Mouse (Mus musculus): ENCODE measurements around the gene Med9. TPM values are rescaled to one million over a fixed set of nuclear protein-coding genes. Genes with fewer than 3 reads are reported as not detected.

Gene Med9
- polyA plus RNA-seq, 1 experiment from 2014 or later, result 38.9 TPM

GRCm38 (mm10) chr11:59908446-59908845 is 39.6 kb upstream of the Med9 start:
- WGBS, result 40% methylated on average over 3 of the region's 3 CpGs
- Histone ChIP-seq H3K36me3 (ENCODE audit: insufficient read depth, low read length) (no peaks in the 10 kb centered on the region), H3K9ac (ENCODE audit: low read depth, low read length) (no peak overlapping the region), H3K27ac (peak overlapping the region; percentile 27), H3K4me1 (replicated peaks; ENCODE audit: insufficient read depth, low read length) (peaks cover 9% of the 10 kb centered on the region; the same call in 1 of the 2 replicates), H3K4me2 (ENCODE audit: low read length) (no peak overlapping the region), H3K4me3 (replicated peaks; ENCODE audit: low read depth, low read length) (no peak overlapping the region), H3K9me3 (replicated peaks; ENCODE audit: low read length) (no peaks in the 10 kb centered on the region), H3K27me3 (ENCODE audit: insufficient read depth, low read length) (no peaks in the 10 kb centered on the region)
- ATAC-seq (replicated peaks; ENCODE audit: low FRiP score, low read depth), result no peak
- TF ChIP-seq CTCF (IDR thresholded peaks at IDR 0.05; ENCODE audit: low read depth), result no peak
- no peak for DNase-seq (ENCODE audit: low spot score)

GRCm38 (mm10) chr11:59910586-59910985 is 37.4 kb upstream of the Med9 start:
- Histone ChIP-seq H3K27ac (no peak overlapping the region), H3K27me3 (ENCODE audit: insufficient read depth, low read length) (no peaks in the 10 kb centered on the region), H3K36me3 (ENCODE audit: insufficient read depth, low read length) (no peaks in the 10 kb centered on the region), H3K4me1 (replicated peaks; ENCODE audit: insufficient read depth, low read length) (peaks cover 9% of the 10 kb centered on the region; the same call in 1 of the 2 replicates), H3K9ac (ENCODE audit: low read depth, low read length) (no peak overlapping the region), H3K9me3 (replicated peaks; ENCODE audit: low read length) (no peaks in the 10 kb centered on the region), H3K4me3 (replicated peaks; ENCODE audit: low read depth, low read length) (no peak overlapping the region), H3K4me2 (ENCODE audit: low read length) (no peak overlapping the region)
- ATAC-seq (replicated peaks; ENCODE audit: low FRiP score, low read depth) (0 out of 2 replicates have a peak, but pooled peaks have one; percentile 33), DNase-seq (ENCODE audit: low spot score) (no peak)
- TF ChIP-seq CTCF (IDR thresholded peaks at IDR 0.05; ENCODE audit: low read depth), result no peak

- H3K9ac ChIP-seq (ENCODE audit: low read depth, low read length), result no peak overlapping the region
- H3K27ac ChIP-seq, result no peak overlapping the region
- H3K4me2 ChIP-seq (ENCODE audit: low read length), result no peak overlapping the region
- H3K9me3 ChIP-seq (replicated peaks; ENCODE audit: low read length), result no peaks in the 10 kb centered on the region
- no peak overlapping the region for H3K4me3 ChIP-seq (replicated peaks; ENCODE audit: low read depth, low read length)
- TF ChIP-seq CTCF (IDR thresholded peaks at IDR 0.05; ENCODE audit: low read depth), result no peak
- H3K36me3 ChIP-seq (ENCODE audit: insufficient read depth, low read length), result no peaks in the 10 kb centered on the region
- 76% methylated on average over 1 of the region's 1 CpGs for whole genome bisulfite sequencing
- ATAC-seq (replicated peaks; ENCODE audit: low FRiP score, low read depth), result no peak
- no peaks in the 10 kb centered on the region for H3K27me3 ChIP-seq (ENCODE audit: insufficient read depth, low read length)
- peaks cover 9% of the 10 kb centered on the region; the same call in 1 of the 2 replicates for H3K4me1 ChIP-seq (replicated peaks; ENCODE audit: insufficient read depth, low read length)
- DNase-seq (ENCODE audit: low spot score), result no peak
These were observed 36.5 kb upstream of the Med9 start for GRCm38 (mm10) chr11:59911523-59911922.

GRCm38 (mm10) chr11:59913702-59914101 is 34.3 kb upstream of the Med9 start:
- H3K27me3 ChIP-seq (ENCODE audit: insufficient read depth, low read length), result no peaks in the 10 kb centered on the region
- no peak overlapping the region for H3K4me2 ChIP-seq (ENCODE audit: low read length)
- peak overlapping the region; percentile 50; the same call in 1 of the 2 replicates for H3K27ac ChIP-seq
- peaks cover 2% of the 10 kb centered on the region; the same call in 1 of the 2 replicates for H3K4me1 ChIP-seq (replicated peaks; ENCODE audit: insufficient read depth, low read length)
- 65% methylated on average over 4 of the region's 4 CpGs for WGBS
- TF ChIP-seq CTCF (IDR thresholded peaks at IDR 0.05; ENCODE audit: low read depth), result no peak
- ATAC-seq (replicated peaks; ENCODE audit: low FRiP score, low read depth) (no peak), DNase-seq (ENCODE audit: low spot score) (no peak)
- H3K36me3 ChIP-seq (ENCODE audit: insufficient read depth, low read length), result no peaks in the 10 kb centered on the region
- H3K9ac ChIP-seq (ENCODE audit: low read depth, low read length), result no peak overlapping the region
- H3K9me3 ChIP-seq (replicated peaks; ENCODE audit: low read length), result no peaks in the 10 kb centered on the region
- no peak overlapping the region for H3K4me3 ChIP-seq (replicated peaks; ENCODE audit: low read depth, low read length)

- H3K9me3 ChIP-seq (replicated peaks; ENCODE audit: low read length), result no peaks in the 10 kb centered on the region
- H3K9ac ChIP-seq (ENCODE audit: low read depth, low read length), result no peak overlapping the region
- no peak for TF ChIP-seq CTCF (IDR thresholded peaks at IDR 0.05; ENCODE audit: low read depth)
- H3K4me3 ChIP-seq (replicated peaks; ENCODE audit: low read depth, low read length), result no peak overlapping the region
- no peak overlapping the region for H3K4me2 ChIP-seq (ENCODE audit: low read length)
- ATAC-seq (replicated peaks; ENCODE audit: low FRiP score, low read depth), result no peak
- H3K36me3 ChIP-seq (ENCODE audit: insufficient read depth, low read length), result no peaks in the 10 kb centered on the region
- 21% methylated on average over 4 of the region's 4 CpGs for WGBS
- no peaks in the 10 kb centered on the region for H3K27me3 ChIP-seq (ENCODE audit: insufficient read depth, low read length)
- peaks cover 6% of the 10 kb centered on the region; the same call in 1 of the 2 replicates for H3K4me1 ChIP-seq (replicated peaks; ENCODE audit: insufficient read depth, low read length)
- H3K27ac ChIP-seq, result no peak overlapping the region
- no peak for DNase-seq (ENCODE audit: low spot score)
These were observed 30.0 kb upstream of the Med9 start for GRCm38 (mm10) chr11:59918014-59918413.

GRCm38 (mm10) chr11:59919401-59919800 is 28.6 kb upstream of the Med9 start:
- Histone ChIP-seq H3K4me2 (ENCODE audit: low read length) (no peak overlapping the region), H3K9ac (ENCODE audit: low read depth, low read length) (no peak overlapping the region), H3K36me3 (ENCODE audit: insufficient read depth, low read length) (no peaks in the 10 kb centered on the region), H3K27me3 (ENCODE audit: insufficient read depth, low read length) (no peaks in the 10 kb centered on the region), H3K4me3 (replicated peaks; ENCODE audit: low read depth, low read length) (no peak overlapping the region), H3K9me3 (replicated peaks; ENCODE audit: low read length) (no peaks in the 10 kb centered on the region), H3K4me1 (replicated peaks; ENCODE audit: insufficient read depth, low read length) (peaks cover 6% of the 10 kb centered on the region; the same call in 1 of the 2 replicates), H3K27ac (no peak overlapping the region)
- WGBS, result 71% methylated on average over 3 of the region's 3 CpGs
- TF ChIP-seq CTCF (IDR thresholded peaks at IDR 0.05; ENCODE audit: low read depth), result no peak
- no peak for DNase-seq (ENCODE audit: low spot score)
- no peak for ATAC-seq (replicated peaks; ENCODE audit: low FRiP score, low read depth)

GRCm38 (mm10) chr11:59920331-59920730 is 27.7 kb upstream of the Med9 start:
- ATAC-seq (replicated peaks; ENCODE audit: low FRiP score, low read depth) (no peak), DNase-seq (ENCODE audit: low spot score) (no peak)
- Histone ChIP-seq H3K4me3 (replicated peaks; ENCODE audit: low read depth, low read length) (no peak overlapping the region), H3K36me3 (ENCODE audit: insufficient read depth, low read length) (no peaks in the 10 kb centered on the region), H3K4me2 (ENCODE audit: low read length) (no peak overlapping the region), H3K4me1 (replicated peaks; ENCODE audit: insufficient read depth, low read length) (peaks cover 6% of the 10 kb centered on the region; the same call in 1 of the 2 replicates), H3K9me3 (replicated peaks; ENCODE audit: low read length) (no peaks in the 10 kb centered on the region), H3K9ac (ENCODE audit: low read depth, low read length) (no peak overlapping the region), H3K27me3 (ENCODE audit: insufficient read depth, low read length) (no peaks in the 10 kb centered on the region), H3K27ac (no peak overlapping the region)
- WGBS, result 42% methylated on average over 5 of the region's 5 CpGs
- TF ChIP-seq CTCF (IDR thresholded peaks at IDR 0.05; ENCODE audit: low read depth), result no peak
